Mouse (Mus musculus) lung, postnatal 4 days (tissue): ENCODE data around the gene Bhlhe41.

Source experiments
- DNase-seq, 2 experiments: peaks; one replicate each; pipeline ENCODE4 v3.0.0; 2021

Bhlhe41 gene

DNA sequence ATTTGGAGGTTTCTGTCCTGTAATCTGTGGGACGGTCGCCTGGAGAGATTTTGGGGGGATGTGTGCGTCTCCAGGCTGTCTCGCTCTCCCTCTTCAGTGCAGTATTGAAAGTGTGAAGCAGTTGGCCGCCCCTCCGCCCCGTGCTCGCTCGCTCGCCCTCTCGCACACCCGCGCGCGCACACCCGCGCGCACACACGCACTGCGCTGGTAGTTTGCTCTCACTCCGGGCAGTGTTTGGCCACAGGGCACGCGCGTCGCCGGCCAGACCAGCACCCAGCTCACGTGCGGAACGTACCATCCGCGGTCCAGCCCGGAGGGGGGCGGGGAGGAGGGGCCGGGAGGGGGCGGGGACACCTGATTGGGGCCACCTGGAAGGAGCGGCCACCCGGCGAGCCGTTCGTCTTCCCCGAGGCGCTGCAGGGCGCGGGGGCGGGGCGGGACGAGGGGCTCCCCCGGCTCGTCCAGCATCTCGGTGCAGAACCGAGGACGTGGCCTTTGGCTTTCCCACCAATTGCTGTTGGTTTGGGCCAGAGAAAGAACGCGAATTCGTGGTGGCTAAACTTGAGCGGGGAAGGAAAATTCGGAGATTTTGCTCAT is at the start of gene Bhlhe41:
Bhlhe41 (minus strand) TSS at position 270 of the 597 bp plus-strand sequence.
- DNase-seq: peak; percentile 82 to 88

DNA sequence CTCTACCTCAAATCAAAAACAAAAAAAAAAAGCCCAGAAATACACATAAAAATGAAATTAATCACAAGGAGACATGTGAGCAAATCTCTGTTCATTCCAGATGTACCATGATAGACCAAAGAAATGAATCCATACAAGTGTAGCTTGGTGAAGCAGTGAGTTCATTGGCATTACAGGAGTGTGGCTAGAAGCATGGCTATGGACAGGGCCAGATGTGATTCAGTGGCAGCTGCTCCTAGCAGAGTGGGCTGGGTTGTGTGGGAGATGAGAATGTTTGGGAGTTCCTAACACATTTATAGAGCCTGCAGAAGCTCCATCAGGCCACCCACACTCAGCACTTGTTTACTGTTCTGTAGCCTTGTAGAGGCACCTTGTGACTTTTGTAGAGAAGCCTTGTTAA is 46.9 kb upstream of the Bhlhe41 start:
- no peak for DNase-seq

DNA sequence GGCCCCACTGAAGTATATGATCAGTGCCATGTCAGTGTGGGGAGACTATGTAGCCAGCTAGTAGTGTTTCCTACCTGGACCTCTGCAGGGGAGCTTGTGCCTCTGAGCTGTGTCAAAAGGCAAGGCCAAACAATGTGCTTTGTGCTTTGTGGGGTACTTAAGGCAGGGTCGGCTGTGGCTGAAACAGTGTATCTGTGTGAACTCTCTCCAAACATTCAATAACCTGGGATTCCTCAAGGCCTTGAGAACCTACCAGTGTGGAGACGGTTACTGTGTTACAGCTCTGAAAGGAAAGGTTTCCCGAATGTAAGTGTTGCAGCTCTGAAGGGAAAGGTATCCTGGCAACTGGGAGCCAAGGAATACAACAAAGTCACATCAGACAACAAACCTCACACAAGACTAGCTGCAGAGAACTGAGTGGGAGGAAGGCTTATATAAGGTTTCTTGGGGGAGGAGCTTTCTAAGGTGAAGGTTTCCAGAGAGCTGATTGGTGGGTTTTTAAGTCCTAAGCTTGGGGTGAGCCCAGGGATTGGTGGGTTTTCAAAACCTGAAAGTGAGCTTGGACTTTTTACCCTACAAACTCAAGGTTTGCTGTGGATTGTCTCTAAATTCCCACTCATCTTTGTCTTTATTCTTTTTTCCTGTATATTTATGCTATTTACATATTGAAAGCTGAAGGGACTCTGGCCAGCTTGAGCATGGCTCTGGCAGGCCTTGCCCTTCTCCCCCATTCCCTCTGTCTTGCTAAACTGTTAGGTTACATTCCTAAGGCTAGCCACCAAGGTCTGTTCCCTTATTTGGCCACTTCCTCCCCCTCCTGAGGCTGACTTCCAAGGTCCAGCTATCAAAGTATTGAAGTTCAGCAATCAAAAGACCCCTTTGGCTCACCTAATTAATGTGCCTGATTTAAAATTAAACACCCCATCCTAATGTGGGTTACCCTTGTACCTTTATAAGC is 45.4 kb upstream of the Bhlhe41 start:
- DNase-seq: no peak

DNA sequence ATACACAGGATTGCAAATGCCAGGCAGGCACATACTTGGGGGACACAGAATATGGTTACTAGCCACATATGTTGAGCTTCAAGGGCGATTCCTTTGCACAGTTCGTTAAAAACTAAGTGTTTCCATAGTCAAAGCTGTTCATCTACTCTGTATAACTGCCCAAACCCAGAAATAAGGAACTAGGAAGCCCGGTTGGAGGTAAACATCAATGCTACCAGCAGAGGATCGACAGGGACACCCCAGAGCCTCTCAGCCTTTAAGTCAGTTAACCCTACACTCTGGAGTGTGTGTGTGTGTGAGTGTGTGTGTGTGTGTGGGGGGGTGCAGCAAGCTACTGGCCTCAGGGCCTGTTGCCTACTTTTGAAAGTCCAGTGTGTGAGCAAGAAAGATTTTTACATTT is 44.6 kb upstream of the Bhlhe41 start:
- DNase-seq: no peak

DNA sequence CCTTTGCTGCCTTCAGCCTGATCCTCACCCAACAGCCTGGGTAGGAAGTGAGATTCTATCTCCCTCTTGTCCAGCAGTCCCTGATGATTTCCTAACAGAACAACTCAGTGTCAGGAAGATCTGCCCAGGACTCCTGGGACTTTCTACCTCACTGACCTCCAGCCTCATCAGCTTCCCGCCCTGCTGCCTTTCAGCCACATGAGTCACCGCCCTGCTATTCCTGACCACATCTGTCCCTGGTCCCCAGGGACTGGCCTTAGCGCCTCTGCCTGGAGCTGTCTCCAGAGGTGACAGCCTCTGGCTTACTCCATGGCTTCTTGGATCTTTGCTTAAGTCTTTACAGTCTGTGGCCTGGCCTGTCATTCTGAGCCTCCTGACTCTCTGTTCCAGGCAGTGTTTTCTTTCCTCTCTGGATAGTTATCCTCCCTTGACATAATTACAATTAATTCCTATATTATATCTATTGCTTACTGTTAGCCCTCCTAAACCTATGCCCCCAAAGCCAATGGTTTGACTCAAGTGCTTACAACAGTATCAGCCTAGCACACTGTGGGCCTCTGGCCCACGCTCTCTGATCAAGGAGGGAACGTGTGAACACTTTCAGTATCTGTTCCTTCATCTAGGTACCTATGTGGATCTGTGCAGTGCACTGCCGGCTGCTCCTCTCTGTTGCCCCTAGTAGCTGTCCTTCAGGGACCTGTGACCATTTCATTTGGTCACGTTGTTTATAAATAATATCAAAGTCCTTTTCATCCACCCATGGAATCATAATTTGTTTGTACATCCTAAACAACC is 40.9 kb upstream of the Bhlhe41 start:
- DNase-seq: no peak

DNA sequence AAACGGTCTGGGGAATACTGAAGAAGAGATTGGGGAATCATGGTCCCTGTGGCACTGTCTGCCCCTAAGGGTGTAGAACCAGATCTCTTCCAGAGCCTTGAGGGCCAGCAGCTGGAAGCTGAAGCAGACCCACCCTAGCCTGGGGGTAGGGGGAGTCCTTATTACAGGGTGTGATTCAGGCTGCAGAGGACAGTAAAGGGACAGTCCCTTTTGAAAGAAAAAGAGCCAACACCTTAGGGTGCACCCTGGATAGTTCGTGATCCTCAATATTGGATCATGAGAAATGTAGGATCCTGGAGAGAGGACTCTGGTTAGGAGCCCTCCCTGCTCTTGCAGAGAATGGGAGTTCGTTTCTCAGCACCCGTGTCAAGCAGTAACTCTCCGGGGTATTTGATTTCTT is 39.3 kb upstream of the Bhlhe41 start:
- DNase-seq: no peak

DNA sequence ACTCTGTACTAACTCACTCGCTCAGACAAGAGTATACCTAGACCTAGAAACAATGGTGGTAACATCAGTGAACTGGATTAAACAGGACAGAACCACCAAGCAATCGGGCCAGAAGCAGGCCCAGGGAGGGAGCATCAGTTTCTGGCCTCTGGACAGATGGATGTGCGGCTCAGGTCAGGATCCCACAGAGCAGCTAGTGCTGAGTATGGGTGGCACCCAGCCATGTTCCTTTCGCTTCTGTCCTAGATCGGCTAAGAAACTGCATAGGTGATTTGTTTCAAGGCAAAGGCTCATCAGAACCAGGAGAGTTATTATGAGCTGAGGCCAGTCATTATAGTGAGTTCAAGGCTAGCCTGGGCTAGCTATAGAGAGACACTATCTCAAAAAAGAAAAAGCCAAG is 38.8 kb upstream of the Bhlhe41 start:
- DNase-seq: no peak

DNA sequence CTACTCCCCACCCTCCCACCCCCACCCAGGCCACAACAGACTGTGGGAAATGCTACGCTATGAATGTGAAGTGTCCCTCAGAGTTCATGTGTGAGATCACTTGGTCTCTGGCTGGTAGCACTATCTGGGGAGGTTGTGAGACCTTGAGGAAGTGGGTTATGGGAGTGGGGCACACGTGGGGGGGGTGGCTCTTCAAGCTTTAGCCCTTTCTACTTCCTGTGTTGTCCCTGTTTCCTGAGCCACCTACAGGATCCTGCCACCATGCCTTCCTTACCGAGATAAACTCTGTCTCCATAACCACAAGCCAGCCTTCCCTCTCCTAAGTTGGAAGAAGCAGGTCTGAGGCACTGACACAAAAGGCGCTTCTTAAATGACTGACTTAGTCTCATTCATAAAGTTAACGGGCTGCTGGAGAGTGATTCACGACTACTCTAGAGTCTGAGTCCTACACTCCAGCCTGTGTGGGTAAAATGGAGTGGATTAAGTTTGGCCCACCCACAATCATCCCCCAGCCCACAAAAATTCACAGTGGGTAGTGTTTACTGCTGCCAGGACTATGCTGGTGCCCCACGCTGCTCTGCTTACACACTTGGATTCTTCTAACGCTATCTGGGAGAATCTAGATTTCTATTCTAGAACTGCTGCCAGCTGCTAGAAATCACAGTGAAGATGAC is 29.4 kb upstream of the Bhlhe41 start:
- no peak for DNase-seq

DNA sequence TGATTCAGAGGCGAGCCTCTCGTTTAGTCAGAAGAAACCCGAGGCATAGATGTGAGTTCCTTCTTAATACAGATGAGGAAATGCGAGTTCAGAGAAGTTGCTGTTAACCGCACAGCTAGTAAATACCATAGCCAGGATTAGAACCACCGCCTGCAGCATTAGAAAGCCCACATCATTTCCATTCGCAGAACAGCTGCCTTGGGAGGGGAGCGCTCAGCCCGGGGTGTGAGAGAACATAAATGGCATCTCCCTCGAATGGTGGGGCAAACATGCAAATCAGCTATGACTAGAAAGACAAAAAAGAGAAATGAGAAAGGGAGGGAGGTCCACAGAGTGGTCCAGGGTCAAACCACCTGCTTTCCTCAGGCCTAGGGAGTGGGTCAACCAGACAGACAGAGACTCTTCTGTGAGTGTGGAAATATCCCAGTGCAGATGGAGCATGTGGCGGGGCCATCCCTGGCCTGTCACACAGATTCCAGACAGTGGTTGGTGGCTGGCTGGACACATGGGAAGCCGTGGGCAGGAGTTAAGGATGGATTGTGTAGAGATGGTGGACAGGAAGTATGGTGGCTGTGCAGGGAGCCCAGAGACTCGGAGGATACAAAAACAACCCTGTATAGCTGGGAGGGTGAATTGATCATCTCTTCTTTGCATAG is 28.1 kb upstream of the Bhlhe41 start:
- DNase-seq: peak in 1 of 2 experiments; percentile 23

DNA sequence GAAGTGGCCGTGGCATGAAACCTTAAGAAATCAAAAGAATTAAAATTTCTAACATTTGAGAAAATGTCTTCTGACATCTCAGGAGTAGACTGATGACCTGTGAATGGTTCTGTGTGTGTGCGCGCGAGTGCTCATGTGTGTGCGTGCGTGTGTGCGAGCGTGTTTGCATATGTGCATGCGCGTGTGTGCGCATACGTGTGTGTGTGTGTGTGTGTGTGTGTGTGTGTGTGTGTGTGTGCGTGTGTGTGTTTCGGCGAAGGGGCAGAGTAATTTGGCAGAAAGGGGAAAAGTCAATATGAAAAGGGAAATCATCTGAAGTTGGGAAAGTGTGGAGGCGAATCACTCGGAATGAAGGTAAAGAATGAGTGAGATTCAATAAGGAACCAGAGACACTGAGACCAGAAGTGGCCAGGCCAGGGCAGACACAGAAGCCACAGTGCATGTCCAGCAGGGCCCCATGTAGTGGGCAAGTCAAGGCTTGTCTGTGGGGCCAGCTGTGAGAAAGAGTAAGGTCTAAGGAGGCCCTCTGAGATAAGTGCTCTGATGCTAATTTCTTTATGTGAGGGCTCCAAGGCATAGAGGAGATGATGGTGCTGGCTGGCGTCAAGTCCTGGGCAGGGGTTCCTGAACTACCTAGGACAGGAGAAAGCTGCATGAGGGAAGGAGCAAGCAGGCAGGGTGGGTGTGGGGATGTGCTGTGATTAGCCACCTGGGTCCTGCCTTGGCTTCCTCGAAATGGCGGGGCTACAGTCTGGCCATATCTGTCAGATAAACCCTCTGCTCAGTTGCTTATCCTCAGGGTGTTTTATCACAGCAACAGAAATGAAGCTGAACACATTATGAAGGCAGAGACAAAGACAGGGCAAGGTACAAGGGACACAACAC is 27.3 kb upstream of the Bhlhe41 start:
- DNase-seq: no peak

DNA sequence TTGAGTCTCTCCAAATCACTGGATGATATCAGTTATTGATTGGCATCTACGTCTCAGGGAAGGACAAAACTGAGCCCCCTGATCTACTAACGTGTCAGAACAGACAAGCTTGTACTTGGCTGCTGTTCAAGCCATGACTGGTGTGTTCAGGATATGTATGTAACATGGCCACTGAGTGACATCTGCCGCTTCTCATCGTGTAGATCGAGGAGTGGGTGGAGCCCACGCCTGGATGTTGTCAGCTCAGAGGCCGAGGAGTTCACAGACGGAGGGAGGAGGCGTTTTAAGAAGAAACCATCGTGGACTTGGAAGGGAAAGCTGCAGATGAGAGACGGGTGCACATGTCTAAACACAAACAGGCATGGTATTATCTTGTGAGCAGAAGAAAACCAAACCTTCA is 26.6 kb upstream of the Bhlhe41 start:
- no peak for DNase-seq

DNA sequence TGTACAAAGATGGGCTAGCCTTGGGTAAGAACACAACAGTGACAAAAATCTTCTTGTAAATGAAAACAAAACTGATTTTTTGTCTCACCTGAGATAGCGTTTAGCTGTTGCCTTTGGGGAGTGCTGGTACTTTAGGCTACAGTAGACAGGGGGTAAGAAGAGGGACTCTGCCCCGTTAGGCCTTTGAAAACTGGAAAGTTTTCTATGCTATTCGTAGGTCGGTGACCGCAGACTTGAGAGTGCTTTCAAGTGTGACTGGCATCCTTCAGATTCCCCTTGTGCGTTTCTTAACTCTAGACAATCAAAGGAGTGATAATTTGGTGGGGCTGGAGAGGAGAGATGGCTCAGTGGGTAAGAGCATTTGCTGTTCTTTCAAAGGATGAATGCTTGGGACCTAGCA is 22.4 kb upstream of the Bhlhe41 start:
- no peak for DNase-seq

DNA sequence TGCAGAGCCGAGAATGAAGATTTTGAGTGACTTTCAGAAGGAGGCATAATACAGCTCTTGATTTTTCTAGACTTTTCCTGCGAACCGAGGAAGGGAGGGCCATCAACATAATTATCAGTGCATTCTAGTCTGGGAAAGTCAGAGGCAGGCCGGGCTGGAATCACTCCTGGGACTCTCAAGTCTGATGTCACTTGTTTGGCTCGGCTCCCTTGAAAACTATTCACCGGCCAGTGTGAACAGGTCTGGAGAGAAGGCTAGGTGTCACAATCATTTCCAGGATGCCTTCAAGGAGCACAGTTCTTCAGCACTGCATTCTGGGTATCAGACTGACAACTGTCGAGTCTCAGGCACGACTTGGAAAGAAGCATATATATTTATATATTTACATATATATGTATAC is 20.9 kb upstream of the Bhlhe41 start:
- peak; percentile 16 to 40 for DNase-seq

DNA sequence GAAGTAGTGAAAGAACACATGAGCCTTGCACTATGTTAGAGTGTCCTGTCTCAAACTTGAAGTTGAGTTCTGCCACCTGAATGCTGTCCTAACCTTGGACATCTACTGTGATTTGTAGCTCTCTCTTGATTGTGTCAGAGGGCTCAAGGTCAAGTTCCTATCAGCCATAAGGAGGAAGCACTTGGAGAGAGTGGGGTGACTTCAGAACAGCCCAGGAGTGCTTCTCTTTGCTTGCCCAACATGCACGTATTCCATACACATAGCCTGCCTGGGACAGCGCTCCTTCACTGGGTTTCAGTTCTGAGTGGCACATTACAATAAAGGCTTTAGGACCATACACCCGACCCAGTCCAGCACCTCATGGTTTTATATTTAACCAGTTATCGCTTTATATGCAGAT is 19.7 kb upstream of the Bhlhe41 start:
- DNase-seq: peak in 1 of 2 experiments; percentile 26

DNA sequence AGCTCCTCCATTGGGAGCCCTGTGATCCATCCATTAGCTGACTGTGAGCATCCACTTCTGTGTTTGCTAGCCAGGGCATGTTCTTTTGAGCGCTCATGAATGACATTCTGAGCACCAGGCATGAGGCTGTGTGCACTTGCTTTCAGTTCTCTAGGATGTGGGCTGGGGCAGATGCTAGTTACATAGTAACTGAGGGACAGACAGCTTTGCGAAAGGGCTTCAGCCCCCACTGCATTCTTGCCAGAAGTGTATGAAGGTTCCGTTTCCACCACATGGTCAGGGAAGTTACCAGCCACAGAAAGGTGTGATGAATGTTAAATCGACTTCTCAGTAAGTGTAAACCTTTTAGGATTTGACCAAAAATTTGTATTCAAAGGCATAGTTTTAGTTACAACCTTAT is 18.3 kb upstream of the Bhlhe41 start:
- DNase-seq: no peak

DNA sequence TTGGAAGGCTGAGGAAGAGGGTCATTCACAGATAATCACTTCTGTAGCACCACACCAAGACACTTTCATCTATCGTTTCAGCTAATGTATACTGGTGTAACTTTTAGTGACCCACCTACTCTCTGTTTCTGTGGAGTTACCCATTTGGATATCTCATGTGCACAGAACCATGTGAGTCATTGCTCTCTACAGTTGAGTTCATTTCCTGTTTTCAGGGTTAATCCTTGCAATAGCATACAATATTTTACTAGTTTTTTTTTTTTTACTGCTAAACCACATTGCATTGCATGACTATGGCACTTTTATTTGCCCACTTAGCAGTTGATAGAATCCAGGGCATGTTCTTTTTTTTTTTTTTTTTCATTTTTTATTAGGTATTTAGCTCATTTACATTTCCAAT is 17.7 kb upstream of the Bhlhe41 start:
- no peak for DNase-seq

DNA sequence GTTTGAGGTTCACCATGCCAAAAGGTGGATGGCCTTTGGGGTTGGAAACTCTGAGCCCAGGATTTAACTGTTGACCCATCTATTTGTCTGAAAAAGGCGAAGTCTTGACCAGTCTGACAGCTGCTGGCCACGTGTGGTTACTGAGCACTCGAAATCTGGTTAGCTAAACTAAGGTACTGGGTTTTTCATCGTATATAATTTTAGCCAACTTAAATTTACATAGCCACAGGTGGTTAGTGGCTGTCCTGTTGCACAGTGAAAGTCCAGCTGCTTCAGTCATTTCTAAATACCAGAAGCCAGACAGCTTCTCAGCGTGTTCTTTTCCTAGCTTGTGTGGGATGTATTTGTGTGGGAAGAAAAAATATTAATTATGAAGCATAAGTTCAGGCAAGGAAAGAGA is 15.3 kb upstream of the Bhlhe41 start:
- no peak for DNase-seq

DNA sequence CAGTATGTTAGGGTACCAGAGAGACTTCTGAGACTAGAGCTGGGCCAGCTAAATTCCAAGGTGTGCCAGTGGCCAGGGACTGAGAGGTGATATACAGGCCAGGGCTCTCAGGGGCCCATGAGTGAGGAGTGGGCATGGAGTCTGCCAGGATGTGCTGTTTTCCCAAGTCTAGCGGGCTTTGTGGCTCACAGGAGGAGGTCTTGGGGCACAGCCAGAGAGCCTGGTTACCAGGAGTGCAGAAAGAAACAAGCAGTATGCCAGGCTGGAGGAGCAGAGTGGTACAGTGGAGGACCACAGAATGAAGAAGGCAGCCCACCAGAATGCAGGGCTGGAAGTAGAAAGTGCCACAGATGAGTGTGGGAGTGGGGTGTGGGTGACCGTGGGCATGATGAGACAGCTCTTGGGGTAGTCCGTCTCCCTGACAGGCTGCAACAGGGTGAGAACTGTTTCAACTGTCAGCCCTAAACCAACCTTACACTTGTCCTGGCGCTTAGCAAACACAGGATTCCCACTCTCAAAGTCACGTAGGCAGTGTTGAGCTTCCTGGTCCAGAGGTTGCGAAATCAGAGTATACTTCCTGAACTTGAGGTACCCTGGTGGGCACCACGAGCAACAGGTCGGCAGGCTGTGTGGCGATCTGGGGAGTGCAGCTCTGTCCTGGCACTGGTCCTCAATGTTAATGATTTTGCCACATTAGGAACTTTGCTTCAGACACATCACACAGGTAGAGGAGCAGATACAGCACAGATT is 11.8 kb upstream of the Bhlhe41 start:
- DNase-seq: no peak

DNA sequence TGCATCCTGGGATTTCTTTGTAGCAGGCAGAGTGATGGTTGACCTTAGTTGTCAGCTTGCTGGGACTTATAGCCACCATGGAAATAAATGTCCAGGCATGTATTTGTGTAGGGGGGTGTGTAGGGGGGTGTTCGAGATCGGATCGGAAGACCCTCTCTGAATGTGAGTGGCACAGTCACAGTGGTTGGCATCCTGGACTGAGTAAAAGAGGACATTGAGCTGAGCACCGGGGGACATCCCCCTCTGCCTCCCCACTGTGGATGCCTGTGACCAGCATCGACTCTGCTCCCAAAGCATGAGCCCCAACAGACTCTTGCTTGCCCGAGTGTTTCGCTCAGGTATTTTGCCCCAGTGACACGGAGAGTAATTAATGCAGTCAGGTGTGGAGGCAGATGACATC is 8.0 kb upstream of the Bhlhe41 start:
- DNase-seq: no peak

DNA sequence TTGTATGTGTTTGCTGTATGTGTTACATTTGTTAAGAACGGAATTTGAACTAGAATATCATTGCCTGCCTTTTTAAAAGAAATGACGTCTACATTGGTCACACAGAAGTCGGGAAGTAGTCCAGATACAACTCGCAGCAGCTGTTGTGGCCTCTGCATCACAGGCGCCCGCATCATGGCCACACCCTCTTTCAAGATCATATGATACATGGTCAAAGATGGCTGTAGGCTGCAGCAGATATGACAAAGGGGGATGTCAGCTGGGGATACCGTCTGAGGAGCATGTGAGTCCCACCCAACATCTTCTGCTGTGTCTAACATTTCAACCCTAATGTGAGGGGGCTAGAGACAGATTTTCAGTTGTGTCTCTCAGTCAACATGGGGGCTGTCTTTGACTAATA is 6.7 kb upstream of the Bhlhe41 start:
- DNase-seq: no peak

DNA sequence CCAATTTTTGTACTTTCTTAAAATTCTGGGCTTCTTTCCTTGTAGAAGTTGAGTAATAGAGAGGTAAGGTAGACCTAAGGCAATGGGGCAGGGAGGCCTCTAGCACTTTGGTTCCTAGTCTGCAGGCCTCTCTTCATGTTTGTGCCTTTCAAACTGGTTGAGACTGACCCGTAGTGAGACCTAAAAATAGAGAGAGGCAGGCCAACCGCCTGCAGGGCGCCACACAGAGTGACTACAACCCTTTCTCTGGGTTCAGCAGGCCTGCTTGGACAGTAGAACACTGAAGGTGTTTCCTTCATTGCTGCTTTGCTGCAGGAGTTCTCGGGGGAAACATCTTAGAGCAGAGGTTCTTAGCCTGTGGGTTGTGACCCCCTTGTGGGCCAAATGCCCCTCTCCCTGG is 5.6 kb upstream of the Bhlhe41 start:
- DNase-seq: no peak
